Mouse (Mus musculus) gastrocnemius, postnatal 4 days (tissue): ENCODE measurements around the gene Ggta1. TPM values are rescaled to one million over a fixed set of nuclear protein-coding genes. Genes with fewer than 3 reads are reported as not detected.
"Not testable (repeated sequence)": the region's sequence is repeated elsewhere in the genome, so short reads cannot be mapped to it uniquely, and the experiment has no call there.

Experiments
- DNase-seq, 2 experiments: peaks; one replicate each; pipeline ENCODE4 v3.0.0; 2021 to 2022; ENCODE audit warnings: low spot score in 2 of 2, mixed read lengths in 2 of 2
- total RNA-seq, 2 experiments: library from RNA; stranded (reverse); gene quantifications; 2 replicates each; pipeline ENCODE4 v1.2.3; 2021

The Ggta1 gene
- total RNA-seq, 2 experiments from 2014 or later, result 21.0 to 25.4 TPM

DNA sequence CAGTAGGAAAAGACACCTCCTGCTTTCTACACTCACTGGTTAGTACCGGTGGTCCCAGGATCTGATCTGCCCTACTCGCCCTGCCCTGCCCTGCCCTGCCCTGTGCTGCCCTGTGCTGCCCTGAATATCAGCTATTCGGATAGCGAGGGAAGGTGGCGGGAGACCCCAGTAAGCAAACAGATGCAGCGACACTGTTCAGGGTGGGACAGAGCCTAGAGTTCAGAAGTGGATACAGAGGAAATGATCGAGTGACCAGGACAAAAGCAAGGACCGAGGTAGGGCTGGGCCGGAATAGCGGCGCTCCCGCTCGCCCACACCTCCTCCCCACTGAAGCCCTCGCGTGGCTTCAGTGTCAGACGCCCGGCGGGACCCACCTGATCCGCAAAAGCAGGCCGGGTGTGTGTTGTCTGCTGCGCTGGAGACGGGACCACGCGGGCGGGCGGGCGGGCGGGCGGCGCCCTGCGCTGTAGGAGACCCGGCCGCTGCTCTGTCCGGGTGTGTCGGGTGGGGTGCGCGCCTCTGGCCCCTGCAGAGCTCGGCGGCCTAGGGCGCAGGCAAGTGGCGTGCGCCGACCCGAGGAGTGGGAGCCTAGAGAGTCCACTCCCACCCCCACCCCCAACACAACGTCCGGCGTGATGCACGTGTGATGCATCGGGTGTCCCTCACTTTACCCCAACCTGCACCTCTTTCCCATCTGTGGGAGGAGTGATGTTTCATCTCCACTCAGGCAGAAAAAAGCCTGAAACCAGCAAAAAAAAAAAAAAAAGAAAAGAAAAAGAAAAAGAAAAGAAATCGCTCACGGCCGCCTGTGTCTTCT lies 852 bp downstream of the Ggta1 start:
- peak; percentile 37 to 54 for DNase-seq

DNA sequence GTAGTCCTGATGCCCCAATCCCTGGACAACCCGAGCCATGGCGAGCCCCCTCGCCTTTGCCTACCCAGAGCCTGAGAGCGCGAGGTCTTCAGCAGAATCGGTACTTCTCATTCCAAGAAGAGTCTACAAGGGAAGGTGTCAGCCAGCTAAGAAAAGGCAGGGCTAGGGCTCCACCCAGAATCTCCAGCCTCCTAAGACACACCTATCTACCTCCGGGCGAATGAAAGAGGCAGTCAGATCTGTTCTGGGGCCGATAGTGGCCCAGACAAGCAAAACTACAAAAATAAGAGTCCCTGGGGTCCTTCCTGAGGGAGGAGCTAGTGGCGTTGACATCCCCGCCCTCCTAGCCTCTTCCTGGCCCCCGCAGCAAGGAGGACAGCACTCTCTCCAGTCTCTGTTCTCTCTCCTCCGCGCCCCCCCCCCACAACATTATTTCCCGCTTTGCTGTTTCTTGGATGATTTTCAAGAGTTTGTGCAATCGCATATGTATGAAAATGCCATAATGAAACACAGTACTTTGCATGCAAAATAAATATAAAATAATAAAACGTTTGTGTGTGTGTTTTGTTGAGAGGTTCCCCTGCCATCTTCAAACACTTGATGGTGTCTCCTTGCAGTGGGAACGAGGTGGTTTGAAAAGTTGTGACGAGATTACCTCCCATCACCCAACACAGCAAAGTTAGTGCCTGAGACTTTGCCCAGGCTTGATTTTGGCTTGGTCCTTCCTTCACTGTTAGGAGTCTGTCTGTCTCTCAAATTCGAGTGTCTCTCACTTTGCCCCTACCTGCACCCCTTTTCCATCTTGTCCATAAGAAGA lies 1.7 kb downstream of the Ggta1 start:
- peak in 1 of 2 experiments; percentile 44 for DNase-seq

DNA sequence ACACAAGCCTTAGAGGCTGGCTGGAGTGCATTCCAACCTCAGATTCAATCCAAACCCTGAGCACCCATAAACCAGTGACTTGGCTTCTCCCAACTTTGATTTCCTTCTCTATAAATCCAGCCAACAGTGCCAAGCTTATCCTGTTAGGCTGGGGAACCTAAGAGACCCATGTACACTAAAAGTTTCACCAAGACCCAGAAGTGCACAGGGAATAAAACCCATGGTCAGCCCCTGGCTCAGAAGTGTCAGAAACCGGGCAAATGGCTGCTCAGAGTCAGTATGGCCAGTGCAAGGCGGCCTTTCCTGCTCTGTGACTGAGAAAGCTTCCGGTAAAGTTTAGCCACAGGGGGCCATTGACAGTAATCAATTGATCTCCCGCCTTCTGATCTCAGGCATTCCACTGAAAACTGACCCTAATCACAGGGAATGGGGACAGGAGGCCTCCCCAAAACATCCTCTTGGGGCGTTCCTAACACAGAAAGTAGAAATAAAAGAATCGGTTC lies 2.6 kb downstream of the Ggta1 start:
- DNase-seq, result no peak

DNA sequence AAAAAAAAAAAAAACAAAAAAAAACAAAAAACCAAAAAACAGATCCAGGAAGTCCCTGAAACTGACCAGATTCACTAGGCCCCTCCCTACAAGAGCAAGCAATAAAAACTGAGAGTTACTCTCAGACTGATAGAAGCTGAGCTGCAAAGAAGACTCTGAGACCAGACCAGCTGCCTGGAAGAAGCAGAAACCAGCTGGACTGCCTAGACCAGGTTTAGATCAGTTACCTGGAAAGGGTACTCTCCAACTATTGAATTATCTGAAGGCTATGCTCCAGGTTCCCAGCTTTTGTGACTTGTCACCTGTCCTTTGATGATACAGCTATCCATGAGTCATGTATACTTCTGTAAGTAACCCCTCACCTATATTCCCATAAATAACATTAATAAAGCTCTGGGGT lies 3.7 kb downstream of the Ggta1 start:
- no peak for DNase-seq

DNA sequence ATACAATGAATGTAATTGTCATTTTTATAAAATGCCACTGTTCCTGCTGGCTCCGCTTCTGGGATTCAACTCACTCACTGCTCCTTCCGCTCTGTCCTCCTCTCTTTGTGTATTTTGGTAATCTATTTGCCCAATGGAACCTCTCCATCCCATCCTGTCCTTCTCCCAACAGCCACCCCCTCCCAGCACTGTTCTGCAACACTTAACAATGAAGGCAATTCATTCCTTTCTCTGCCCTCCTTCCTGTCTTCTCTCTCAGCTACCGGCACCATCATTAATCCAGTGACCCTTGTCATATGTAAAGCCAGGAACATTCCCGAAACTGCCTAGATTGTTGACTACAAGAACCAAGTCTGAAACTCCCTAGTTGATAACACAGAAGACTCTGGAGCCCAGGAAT lies 4.6 kb downstream of the Ggta1 start:
- DNase-seq, result no peak

DNA sequence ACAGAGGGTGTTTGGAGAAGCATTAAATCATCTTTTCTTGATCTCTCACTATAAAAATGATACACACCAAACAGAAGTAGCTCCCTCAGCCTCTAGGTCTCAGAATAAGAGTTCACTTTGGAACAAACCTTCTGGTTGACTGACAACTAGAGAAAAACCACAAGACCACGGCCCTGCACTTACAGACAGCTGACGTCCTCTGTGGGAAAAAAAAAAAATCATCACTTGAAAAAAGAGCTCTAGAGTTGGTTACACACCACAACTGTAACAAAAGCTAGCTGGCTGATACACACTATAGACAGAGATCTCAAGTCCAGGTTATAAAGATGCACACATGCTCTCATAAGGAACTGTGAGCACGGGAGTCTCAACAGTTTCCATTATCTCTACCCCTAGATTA lies 9.3 kb downstream of the Ggta1 start:
- DNase-seq, result no peak

DNA sequence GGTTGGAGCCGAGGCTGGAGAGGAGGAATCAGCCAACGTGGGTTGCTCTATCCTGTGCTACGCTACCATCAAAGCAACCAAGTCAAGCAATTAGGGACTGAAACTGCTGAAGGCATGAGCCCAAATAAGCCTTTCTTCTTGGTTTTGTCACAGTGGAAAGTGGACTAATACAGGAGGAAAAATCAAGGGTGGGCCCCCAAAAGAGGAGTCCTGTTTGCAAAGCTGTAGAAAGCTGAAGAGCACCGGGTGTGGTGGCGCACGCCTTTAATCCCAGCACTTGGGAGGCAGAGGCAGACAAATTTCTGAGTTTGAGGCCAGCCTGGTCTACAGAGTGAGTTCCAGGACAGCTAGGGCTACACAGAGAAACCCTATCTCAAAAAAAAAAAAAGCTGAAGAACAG lies 10.3 kb downstream of the Ggta1 start:
- DNase-seq, result not testable (repeated sequence)

DNA sequence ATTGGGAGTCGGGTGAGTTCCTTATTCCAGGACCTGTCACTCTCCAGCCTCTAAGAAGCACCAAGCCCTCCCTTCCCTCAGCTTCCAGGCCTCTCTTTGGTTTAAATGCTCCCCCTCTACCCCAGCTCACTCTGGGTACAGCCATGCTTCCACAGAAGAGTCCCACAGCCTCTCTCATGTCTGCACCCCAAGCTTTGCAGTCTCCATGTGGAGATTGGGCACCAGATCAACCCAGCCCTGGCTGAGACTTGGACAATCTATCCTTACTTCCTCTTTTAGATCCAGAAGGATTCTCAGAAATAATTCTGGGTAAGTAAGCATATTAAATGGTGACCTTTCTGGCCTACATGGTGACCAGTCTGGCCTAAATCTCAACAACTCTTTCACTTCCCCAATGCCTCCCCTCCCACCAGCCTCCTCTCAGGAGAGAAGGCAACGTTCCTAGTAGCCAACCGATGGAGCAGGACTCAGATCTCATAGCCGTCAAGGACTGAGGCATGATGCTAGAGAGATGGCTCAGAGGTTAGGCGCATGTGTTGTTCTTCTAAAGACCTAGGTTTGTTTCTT lies 11.5 kb downstream of the Ggta1 start:
- no peak for DNase-seq

DNA sequence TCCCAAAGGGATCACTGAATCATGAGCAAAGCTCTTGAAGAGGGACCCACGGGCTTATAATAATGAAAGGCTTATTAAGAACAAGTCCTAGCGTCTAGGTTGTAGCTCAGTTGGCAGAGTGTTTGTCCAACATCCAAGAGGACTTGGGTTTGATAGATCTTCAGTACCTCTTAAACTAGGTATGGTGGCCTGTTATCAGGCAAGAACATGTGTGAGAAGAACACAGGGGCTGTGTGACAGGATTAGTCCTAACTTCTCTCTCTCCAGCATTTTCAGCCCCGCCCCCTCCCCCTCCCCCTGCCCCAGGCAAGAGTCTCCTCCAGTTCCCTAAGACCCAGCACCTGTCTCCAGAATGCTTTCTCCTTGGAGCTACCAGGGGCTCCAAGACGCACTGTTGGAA lies 12.2 kb downstream of the Ggta1 start:
- no peak for DNase-seq

DNA sequence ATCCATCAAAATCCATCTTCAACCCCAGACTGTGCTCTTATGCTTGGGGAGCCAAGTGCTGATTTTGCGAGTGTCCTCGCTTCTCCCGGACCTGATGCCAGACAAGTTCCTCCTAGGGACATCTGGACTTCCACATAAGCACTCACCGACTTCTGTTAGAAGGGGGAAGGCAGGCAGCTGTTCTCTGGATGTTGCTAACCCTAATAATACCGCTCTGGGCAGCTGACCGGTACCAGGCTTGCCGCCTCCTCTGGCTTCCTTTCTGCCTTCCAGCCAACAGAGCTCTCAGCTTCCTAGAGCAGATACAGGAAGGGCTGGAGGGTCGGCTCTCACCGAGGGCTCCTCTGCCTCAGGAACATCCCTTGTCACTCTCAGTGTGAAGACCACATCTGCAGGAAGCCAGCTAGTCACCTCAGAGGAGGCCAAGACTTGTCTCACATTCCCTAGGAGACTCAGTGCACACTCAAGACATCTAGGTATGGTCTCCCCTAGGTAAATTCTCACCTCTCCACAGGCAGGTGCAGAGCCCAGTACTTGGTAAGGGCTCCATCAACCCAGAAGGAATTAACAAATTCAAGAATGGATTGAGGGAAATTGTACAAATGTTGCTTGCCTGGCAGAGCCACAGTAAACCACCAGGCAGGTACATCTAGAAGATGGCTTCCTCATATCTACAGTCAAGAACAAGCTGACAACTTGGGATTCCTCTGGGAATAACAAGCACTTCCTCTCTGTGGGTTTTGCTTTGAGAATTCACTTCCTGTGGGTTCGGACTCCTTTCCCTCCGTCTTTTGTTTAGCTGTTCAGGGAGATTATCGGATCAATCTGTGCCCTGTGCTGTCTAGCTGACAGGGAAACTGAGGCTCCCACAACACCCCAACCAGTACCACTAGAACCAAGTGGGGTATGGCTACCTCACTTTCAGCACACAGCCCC lies 13.1 kb downstream of the Ggta1 start:
- DNase-seq, result peak in 1 of 2 experiments; percentile 34

DNA sequence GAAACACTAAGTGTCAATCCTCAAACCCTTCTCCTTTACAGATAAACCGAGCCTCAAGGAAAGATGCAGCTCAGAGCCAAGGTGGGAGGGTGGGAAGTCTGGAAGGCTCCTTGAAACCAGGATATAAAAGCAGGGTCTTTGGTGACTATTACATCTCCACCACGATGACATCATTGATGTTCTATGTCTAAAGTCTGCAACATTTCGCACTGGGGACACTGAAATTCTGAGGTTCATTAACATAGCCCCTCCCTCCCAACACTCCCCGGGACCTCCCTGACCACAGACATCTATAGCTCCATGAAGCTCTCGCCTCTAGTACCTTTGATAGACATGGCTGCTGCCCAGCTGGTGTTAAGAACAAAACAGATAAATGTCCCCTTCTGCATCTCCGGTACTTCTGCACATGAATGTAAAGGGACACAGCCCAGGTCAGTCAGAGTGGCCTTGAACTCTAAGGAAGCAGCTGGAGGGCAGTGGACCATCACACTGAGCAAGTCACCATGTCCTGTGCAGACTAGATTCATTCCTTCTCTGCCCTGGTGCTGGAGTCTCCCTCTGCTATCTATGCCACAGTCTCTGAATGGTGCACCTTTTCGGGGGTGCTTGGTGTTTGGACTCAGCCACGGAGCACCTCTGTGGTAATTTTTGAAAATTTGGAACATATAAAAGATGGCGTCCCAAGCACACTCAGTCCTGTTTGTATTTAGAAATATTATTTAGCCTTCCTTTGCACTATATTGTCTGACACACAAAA lies 13.9 kb downstream of the Ggta1 start:
- no peak for DNase-seq

DNA sequence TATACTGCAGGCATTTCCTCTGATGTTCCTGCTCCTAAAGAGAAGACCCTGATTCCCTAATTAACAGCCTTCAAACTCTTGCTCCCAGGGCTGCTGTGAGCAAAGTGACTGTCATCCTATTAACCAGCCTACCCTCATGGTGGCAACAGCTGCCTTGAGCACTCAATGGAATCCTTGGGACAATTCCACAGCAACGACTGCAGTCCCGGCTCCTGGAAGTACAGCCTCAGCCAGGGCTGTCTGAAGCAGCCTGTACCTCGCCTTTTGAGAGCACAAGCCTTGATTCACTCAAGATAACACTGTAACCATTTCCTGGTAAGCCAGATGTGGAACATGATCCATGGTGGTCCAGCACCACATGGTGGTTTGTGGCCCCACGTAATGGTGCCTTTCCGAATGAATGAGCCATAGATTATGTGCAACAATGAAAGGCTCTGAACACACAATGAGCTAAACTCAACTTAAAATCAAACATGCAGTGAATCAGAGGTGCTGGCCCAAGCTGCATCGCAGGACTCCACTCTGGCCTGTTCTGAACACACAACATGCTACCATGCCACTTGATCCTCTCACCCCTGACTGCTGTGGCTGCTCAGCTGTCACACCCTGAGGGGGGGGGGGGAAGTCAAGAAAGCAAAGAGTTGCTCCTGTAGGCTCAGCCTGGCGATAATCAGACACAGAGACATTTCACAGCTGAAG lies 14.7 kb downstream of the Ggta1 start:
- no peak for DNase-seq

DNA sequence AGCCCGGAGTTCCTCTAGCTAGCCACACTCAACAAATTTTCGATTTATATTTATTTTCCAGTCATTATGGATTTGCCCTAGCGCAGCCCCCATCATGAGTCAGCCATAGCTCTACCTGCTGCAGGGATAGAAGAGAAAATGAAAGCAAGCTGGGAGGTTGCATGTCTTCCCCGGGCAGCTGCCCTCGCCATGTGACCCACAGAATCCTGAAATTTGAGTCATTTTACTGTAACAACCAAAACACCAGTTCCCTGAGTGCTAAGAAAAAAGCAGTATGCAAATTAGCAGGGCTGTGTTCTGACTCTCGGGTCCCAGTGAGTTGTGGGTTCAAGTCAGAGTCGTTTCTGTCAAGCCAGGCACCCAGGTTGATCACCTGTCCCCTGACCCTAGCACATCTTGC lies 15.6 kb downstream of the Ggta1 start:
- no peak for DNase-seq

DNA sequence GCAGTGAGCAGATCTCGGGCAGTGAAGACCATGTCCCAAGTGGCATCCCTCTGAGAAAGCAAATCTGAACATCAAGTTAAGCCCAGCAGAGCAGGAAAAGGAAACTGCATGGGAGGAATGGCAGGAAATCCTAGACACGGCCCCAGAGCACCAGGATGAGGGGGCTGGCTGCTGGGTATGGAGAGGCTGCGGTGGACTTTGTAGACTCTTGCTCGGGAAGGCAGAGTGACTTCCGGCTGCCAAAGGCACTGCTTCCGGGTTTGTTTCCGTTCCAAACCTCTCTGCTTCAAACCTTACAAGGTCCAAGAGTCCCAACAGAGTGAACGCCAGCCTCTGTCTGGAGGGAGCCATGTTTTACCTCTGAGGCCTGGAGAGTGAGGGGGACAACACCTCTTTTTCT lies 16.2 kb downstream of the Ggta1 start:
- no peak for DNase-seq

DNA sequence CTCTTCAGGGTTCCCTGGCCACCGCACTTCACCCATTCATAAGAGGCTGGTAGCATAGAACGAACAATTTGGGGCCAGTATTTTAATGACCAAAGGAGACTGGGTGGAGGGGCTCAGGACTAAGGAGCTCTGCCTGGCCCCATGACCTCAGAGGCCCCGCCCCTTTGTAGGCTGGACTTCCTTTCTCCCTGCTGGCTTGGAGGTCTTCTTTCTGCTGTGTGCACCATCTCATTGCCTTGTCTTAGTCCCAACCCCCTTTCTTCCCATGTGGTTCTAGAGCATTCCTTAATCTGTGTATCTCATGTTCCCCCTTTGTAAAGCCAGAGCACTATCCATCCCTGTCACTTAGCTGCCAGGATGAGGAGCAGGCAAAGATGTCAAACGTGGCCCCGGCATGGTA lies 16.7 kb downstream of the Ggta1 start:
- DNase-seq, result no peak

DNA sequence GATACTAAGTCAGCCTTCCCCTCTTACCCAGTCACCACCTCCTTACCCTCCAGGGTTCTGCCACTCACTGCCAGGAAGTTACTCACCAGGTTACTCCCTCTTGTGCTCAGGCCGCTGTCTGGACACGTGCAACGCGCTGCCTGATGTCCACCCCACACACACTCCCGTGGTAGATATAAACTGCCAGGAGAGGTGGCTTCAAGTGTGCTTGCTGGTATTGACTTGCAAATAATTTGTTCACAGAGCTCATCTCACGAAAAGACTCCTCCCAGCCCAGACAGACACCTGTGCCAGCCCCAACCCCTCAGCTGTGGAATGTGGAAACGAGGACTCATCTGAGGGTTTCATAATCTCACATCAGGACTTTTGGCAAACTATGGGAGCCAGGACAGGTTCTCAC lies 17.4 kb downstream of the Ggta1 start:
- no peak for DNase-seq

DNA sequence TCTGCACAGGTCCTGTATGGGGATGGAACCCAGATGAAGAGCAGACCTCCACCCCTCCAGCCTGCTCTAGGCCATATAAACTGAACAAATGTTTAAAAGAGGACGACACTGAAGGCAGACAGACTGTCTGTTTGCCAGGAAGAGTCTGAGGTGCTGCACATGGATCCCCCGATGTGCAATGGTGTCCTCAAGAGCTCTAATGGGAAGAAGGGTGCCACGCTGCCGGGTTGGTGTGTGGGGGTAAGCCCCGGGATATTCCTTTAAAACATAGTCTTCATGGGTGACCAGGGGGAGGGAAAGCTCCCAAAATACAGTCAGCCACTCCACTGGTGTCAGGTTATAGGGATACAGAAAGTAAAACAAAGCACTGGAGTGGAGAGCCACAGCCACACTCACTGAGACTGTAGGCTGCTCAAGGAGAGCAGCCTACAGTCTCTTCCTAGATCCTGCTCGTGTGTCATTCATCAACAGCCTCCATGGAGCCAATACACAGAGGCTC lies 18.2 kb downstream of the Ggta1 start:
- no peak for DNase-seq

DNA sequence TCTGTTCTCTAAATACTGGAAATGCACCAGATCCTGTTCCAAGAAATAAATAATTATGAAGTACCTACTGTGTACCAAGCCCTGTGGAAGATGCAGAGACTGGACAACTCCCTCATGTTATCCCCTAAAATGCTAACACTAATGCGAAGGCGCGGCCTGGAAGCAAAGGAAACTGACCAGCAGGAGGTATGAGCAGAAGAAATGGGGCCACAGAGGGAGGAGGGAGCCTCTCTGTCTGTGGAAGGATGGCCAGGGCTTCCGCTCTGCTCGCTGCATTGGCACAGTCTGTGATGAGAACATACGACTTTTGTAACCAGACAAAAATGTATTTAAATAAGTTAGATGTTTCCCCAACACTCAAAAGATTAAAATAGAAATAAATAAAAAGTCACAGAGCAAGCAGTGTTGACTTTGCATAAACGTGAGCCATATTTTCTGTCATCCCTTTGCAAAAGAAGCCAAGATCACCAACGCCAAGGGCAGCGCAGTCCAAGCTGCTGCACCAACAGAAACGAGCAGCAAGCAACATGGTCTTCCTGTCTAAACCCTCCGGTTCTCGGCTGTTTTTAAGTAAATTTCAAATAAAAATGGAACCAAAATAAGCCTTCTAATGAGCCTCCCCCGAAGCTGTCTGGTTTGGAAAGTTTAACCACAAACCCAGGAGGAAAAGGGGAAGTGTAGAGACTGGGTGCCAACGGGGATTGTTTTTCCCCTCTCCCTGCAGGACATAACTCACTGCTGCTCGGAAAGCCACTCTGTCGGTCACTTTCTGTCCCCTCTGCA lies 18.9 kb downstream of the Ggta1 start:
- peak in 1 of 2 experiments; percentile 45 for DNase-seq
